Mouse (Mus musculus) forebrain, postnatal 0 days (tissue): Measurements from ENCODE around the gene Sqor. TPM values are rescaled to one million over a fixed set of nuclear protein-coding genes. Genes with fewer than 3 reads are reported as not detected.

ENCODE experiments used
- ATAC-seq: fragments of 200-750 bp; cut with Nextera tagmentation; 2 replicates; pipeline ENCODE4 v1.8.0; 2017; ENCODE audit warnings: mild to moderate bottlenecking, moderate library complexity
- DNase-seq: peaks from one replicate; pipeline ENCODE4 v3.0.0-alpha.2; 2015
- H3K27ac ChIP-seq: fragments of 300-500 bp; sonication (generic); 2 replicates; pipeline ENCODE4 v1.5.1; 2014; ENCODE audit warnings: low read depth, mild to moderate bottlenecking, antibody characterized with exemption, low read length, moderate library complexity, mixed read lengths
- H3K27me3 ChIP-seq: fragments of 300-500 bp; sonication (generic); 2 replicates; pipeline ENCODE4 v1.6.1; 2014; ENCODE audit warnings: mild to moderate bottlenecking, low read length, mixed read lengths; ENCODE audit not compliant: insufficient read depth
- H3K36me3 ChIP-seq: fragments of 300-500 bp; sonication (generic); 2 replicates; pipeline ENCODE4 v1.6.1; 2014; ENCODE audit warnings: mild to moderate bottlenecking, moderate library complexity; ENCODE audit not compliant: insufficient read depth
- H3K4me1 ChIP-seq: fragments of 300-500 bp; sonication (generic); 2 replicates; pipeline ENCODE4 v1.6.1; 2014; ENCODE audit warnings: antibody characterized with exemption; ENCODE audit not compliant: insufficient read depth
- H3K4me2 ChIP-seq: fragments of 300-500 bp; sonication (generic); 2 replicates; pipeline ENCODE4 v1.6.1; 2014; ENCODE audit warnings: low read depth, mild to moderate bottlenecking, moderate library complexity
- H3K4me3 ChIP-seq: fragments of 300-500 bp; sonication (generic); 2 replicates; pipeline ENCODE4 v1.5.1; 2014; ENCODE audit warnings: low read depth, low read length, mixed read lengths
- H3K9ac ChIP-seq: fragments of 300-500 bp; sonication (generic); 2 replicates; pipeline ENCODE4 v1.6.1; 2014; ENCODE audit warnings: mild to moderate bottlenecking
- H3K9me3 ChIP-seq: fragments of 300-500 bp; sonication (generic); 2 replicates; pipeline ENCODE4 v1.6.1; 2016; ENCODE audit warnings: low read length
- CTCF ChIP-seq: sonication (generic); IDR thresholded peaks from 2 replicates; pipeline ENCODE4 v1.5.1; 2016; ENCODE audit warnings: antibody characterized with exemption, control low read depth, low read depth
- WGBS: fragments of 180-500 bp; shearing (Covaris S2); extraction: QIAGEN DNeasy Blood & Tissue Kit; methylation state at CpG from one replicate; pipeline ENCODE4 v1.1.7; 2014; 5-methylcytosine and 5-hydroxymethylcytosine counted together
- polyA plus RNA-seq: library from polyadenylated mRNA; unstranded; fragments of >200 nt; fragmentation: Nextera tagmentation; extraction: Ambion mirVana; gene quantifications from 2 replicates; pipeline ENCODE4 v1.2.1, GENCODE M21; 2015
- total RNA-seq: library from RNA; depleted of rRNA; stranded (reverse); fragments of >200 nt; gene quantifications from 2 replicates; pipeline ENCODE4 v1.2.3, GENCODE M21; 2014

The Sqor gene
- total and polyA plus RNA-seq, 2 experiments from 2014 or later: 3.6 to 4.9 TPM

GRCm38 (mm10) chr2:122806040-122806439, 41.0 kb downstream of the Sqor start:
- WGBS: 85% methylated on average over 3 of the region's 3 CpGs
- no peak for TF ChIP-seq CTCF
- Histone ChIP-seq H3K4me3 (no peak overlapping the region), H3K9ac (no peak overlapping the region), H3K4me2 (no peak overlapping the region), H3K27me3 (no peaks in the 10 kb centered on the region), H3K9me3 (no peaks in the 10 kb centered on the region), H3K36me3 (no peaks in the 10 kb centered on the region), H3K4me1 (no peaks in the 10 kb centered on the region), H3K27ac (no peak overlapping the region)
- DNase-seq (no peak), ATAC-seq (no peak)

DNA sequence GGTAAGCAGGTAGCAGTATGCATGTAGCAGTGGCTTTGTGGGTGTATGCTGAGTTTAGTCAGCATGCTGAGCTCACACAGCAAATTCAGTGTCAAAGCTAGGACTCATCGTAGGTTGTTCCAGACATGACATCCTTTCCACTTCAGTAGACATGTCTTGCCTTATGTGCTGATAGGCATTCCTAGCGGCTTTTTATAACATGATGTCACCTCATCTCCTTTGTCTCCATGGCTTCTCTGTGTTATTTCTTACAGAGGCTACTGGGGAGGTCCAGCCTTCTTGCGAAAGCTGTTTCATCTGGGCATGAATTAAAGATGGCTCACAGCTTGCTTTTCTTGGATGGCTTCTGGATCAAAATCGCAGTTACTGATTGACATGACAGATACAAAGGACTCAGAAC, 44.0 kb downstream of the Sqor start:
- H3K9me3 ChIP-seq: no peaks in the 10 kb centered on the region
- no peak overlapping the region for H3K4me2 ChIP-seq
- no peak for TF ChIP-seq CTCF
- H3K27ac ChIP-seq: no peak overlapping the region
- ATAC-seq (no peak), DNase-seq (no peak)
- no peaks in the 10 kb centered on the region for H3K4me1 ChIP-seq
- H3K9ac ChIP-seq: no peak overlapping the region
- H3K36me3 ChIP-seq: no peaks in the 10 kb centered on the region
- no peaks in the 10 kb centered on the region for H3K27me3 ChIP-seq
- 70% methylated on average over 4 of the region's 4 CpGs for WGBS
- H3K4me3 ChIP-seq: no peak overlapping the region

GRCm38 (mm10) chr2:122816986-122817385, 51.9 kb downstream of the Sqor start:
- Histone ChIP-seq H3K36me3 (no peaks in the 10 kb centered on the region), H3K27me3 (no peaks in the 10 kb centered on the region), H3K27ac (no peak overlapping the region), H3K9me3 (no peaks in the 10 kb centered on the region), H3K4me1 (no peaks in the 10 kb centered on the region), H3K9ac (no peak overlapping the region), H3K4me3 (no peak overlapping the region), H3K4me2 (no peak overlapping the region)
- WGBS: 82% methylated on average over 2 of the region's 2 CpGs
- no peak for TF ChIP-seq CTCF
- ATAC-seq (no peak), DNase-seq (no peak)

DNA sequence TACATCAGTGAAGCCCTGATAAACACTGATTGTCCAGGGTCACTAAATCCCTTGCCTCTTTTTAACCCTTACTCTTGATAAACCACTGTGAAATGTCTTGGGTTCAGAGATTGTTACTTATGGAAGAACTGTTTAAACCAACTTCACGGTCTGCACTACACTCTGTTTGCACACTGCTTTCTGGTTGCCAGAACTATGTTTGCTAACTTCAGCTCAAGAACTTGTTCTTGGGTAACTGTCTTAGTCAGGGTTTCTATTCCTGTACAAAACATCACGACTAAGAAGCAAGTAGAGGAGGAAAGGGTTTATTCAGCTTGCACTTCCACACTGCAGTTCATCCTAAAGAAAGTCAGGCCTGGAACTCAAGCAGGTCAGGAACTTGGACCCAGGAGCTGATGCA, 56.2 kb downstream of the Sqor start:
- no peak for TF ChIP-seq CTCF
- Histone ChIP-seq H3K4me3 (no peak overlapping the region), H3K36me3 (no peaks in the 10 kb centered on the region), H3K4me1 (no peaks in the 10 kb centered on the region), H3K4me2 (no peak overlapping the region), H3K9me3 (no peaks in the 10 kb centered on the region), H3K27ac (no peak overlapping the region), H3K9ac (no peak overlapping the region), H3K27me3 (no peaks in the 10 kb centered on the region)
- ATAC-seq (no peak), DNase-seq (no peak)
- WGBS: 69% methylated on average over 2 of the region's 2 CpGs

DNA sequence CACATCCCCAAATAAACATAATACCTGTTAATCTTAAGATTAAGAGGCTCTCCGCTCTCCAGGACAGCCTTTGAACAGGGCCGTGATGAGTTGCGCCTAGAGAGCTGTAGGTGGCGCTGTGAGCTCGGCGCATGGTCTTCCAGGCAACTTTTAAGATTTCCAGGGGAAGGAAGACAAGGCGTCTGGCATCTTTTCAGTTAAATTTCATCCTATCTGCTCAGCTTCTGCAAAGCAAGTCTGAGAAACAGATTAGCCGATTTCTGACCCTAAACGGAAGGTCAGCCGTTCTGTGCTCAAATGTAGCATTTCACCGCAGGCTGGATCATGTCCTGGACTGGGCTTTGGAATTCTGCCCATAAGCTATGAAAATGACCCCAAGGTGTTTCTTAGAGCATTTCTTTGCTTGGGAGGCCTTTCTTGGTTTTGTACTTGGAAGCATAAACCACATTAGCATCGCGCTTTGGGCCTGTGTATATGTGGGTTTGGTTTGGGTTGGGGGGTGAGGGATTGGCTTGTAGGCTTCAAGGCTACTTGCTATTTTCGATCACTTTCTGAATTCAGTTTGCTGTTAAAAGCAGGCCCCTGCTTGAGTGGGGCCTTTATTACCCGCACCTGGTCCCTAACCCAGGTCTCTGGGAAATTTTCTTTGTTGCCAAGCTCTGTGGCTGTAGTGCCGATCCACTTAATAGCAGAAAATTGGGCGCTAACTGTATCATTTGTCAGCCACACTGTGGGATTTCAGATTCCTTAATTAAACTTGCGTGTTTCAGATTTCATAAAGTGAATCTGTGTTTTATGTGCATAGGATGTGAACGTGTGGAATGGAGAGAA, 60.6 kb downstream of the Sqor start:
- DNase-seq (peak; percentile 90), ATAC-seq (peak; percentile 89)
- no peaks in the 10 kb centered on the region for H3K27me3 ChIP-seq
- no peaks in the 10 kb centered on the region for H3K36me3 ChIP-seq
- H3K9me3 ChIP-seq: no peaks in the 10 kb centered on the region
- H3K4me3 ChIP-seq: no peak overlapping the region
- WGBS: 33% methylated on average over 19 of the region's 19 CpGs
- H3K4me2 ChIP-seq: peak overlapping the region; percentile 25
- no peak overlapping the region for H3K27ac ChIP-seq
- H3K4me1 ChIP-seq: no peaks in the 10 kb centered on the region
- TF ChIP-seq CTCF: peak; percentile 94
- no peak overlapping the region for H3K9ac ChIP-seq

GRCm38 (mm10) chr2:122826302-122826701, 61.3 kb downstream of the Sqor start:
- peak; percentile 60 for TF ChIP-seq CTCF
- Histone ChIP-seq H3K27ac (no peak overlapping the region), H3K36me3 (no peaks in the 10 kb centered on the region), H3K27me3 (no peaks in the 10 kb centered on the region), H3K4me1 (no peaks in the 10 kb centered on the region), H3K9ac (no peak overlapping the region), H3K4me3 (no peak overlapping the region), H3K4me2 (no peak overlapping the region), H3K9me3 (no peaks in the 10 kb centered on the region)
- 37% methylated on average over 3 of the region's 3 CpGs for WGBS
- ATAC-seq: no peak
- peak; percentile 50 for DNase-seq

DNA sequence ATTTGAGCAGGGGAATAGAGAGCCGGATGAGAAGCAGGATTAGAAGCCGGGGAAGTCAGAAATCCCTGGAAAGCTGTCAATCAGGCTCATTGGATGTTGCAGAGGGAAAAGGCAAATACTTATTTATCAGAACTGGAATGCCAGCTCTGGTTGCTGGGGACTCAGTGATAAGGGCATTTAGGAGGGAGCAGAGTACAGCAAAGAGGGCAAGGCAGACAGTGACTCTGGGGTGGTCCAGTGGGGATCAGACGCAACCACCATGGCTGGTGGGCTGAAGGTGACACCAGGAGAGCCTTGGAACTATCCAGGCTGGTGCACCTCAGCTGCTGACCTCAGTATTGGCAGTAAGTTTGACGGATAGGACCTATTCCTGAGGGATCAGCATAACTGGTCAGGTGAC, 89.6 kb downstream of the Sqor start:
- Histone ChIP-seq H3K9ac (no peak overlapping the region), H3K27ac (no peak overlapping the region), H3K9me3 (no peaks in the 10 kb centered on the region), H3K36me3 (no peaks in the 10 kb centered on the region), H3K4me3 (no peak overlapping the region), H3K4me1 (no peaks in the 10 kb centered on the region), H3K27me3 (no peaks in the 10 kb centered on the region), H3K4me2 (no peak overlapping the region)
- no peak for TF ChIP-seq CTCF
- DNase-seq: no peak
- WGBS: 62% methylated on average over 4 of the region's 4 CpGs
- ATAC-seq: no peak
